Mouse (Mus musculus): ENCODE measurements at regions not wholly inside any gene's neighbourhood (a gene's known extent, or its start where the extent isn't known, plus 50 kb on each side); places are given as distances from the start of the nearest gene placed in this dataset.
A peak's percentile ranks its signal among the peaks of the same experiment; 100 is the strongest.

- DNase-seq (ENCODE audit: low spot score in 2 of 2): no peak
Observed at GRCm38 (mm10) chr6:126481257-126481656, 54.0 kb downstream of the Kcna5 start.

GRCm38 (mm10) chr6:126477506-126477905 is 57.7 kb downstream of the Kcna5 start:
- DNase-seq (ENCODE audit: low spot score in 2 of 2): no peak

- DNase-seq (ENCODE audit: low spot score in 2 of 2): no peak
Observed at GRCm38 (mm10) chr6:126476758-126477157, 58.5 kb downstream of the Kcna5 start.

- no peak for DNase-seq (ENCODE audit: low spot score in 2 of 2)
Observed at GRCm38 (mm10) chr6:126475555-126475954, 59.7 kb downstream of the Kcna5 start.

- DNase-seq (ENCODE audit: low spot score in 2 of 2): no peak
Observed at GRCm38 (mm10) chr6:126453751-126454150, 81.5 kb downstream of the Kcna5 start.

GRCm38 (mm10) chr6:126445519-126445918 is 89.7 kb downstream of the Kcna5 start:
- DNase-seq (ENCODE audit: low spot score in 2 of 2): no peak

GRCm38 (mm10) chr6:126440254-126440653 is 95.0 kb downstream of the Kcna5 start:
- DNase-seq (ENCODE audit: low spot score in 2 of 2): no peak

- DNase-seq (ENCODE audit: low spot score in 2 of 2): no peak
Observed at GRCm38 (mm10) chr6:126437976-126438736, 97.1 kb downstream of the Kcna5 start.

GRCm38 (mm10) chr6:126427208-126427607 is 108.0 kb downstream of the Kcna5 start:
- no peak for DNase-seq (ENCODE audit: low spot score in 2 of 2)

GRCm38 (mm10) chr6:126405736-126406135 is 129.5 kb downstream of the Kcna5 start:
- DNase-seq (ENCODE audit: low spot score in 2 of 2): peak; percentile 15 to 53

- no peak for DNase-seq (ENCODE audit: low spot score in 2 of 2)
Observed at GRCm38 (mm10) chr6:126404331-126405070, 130.7 kb downstream of the Kcna5 start.

- DNase-seq (ENCODE audit: low spot score in 2 of 2): no peak
Observed at GRCm38 (mm10) chr6:126399595-126399994, 135.6 kb downstream of the Kcna5 start.

GRCm38 (mm10) chr6:126398641-126399040 is 136.6 kb downstream of the Kcna5 start:
- DNase-seq (ENCODE audit: low spot score in 2 of 2): no peak

GRCm38 (mm10) chr6:126395015-126395414 is 140.2 kb downstream of the Kcna5 start:
- DNase-seq (ENCODE audit: low spot score in 2 of 2): no peak

GRCm38 (mm10) chr6:126394111-126394809 is 141.0 kb downstream of the Kcna5 start:
- no peak for DNase-seq (ENCODE audit: low spot score in 2 of 2)

- DNase-seq (ENCODE audit: low spot score in 2 of 2): no peak
Observed at GRCm38 (mm10) chr6:126384210-126385012, 150.8 kb downstream of the Kcna5 start.

GRCm38 (mm10) chr6:126377216-126377615 is 158.0 kb downstream of the Kcna5 start:
- no peak for DNase-seq (ENCODE audit: low spot score in 2 of 2)

- DNase-seq (ENCODE audit: low spot score in 2 of 2): no peak
Observed at GRCm38 (mm10) chr6:126374970-126375620, 160.1 kb downstream of the Kcna5 start.

- DNase-seq (ENCODE audit: low spot score in 2 of 2): peak; percentile 20 to 45
Observed at GRCm38 (mm10) chr6:126371971-126372370, 163.2 kb downstream of the Kcna5 start.

GRCm38 (mm10) chr6:126371489-126371888 is 163.7 kb downstream of the Kcna5 start:
- DNase-seq (ENCODE audit: low spot score in 2 of 2): no peak

GRCm38 (mm10) chr6:126365495-126365894 is 169.7 kb downstream of the Kcna5 start:
- no peak for DNase-seq (ENCODE audit: low spot score in 2 of 2)
